Mouse (Mus musculus): ENCODE data around the gene Agap1. TPM values are rescaled to one million over a fixed set of nuclear protein-coding genes. Genes with fewer than 3 reads are reported as not detected.

Agap1 gene
- total RNA-seq, 2 experiments from 2014 or later, result 28.3 to 32.3 TPM

- intact Hi-C loops (cut with DNase I; ENCODE audit: low total_unique reads), result no loop called here
- no peak for DNase-seq
Measured at GRCm38 (mm10) chr1:89891400-89891799, 436.8 kb downstream of the Agap1 start.

DNA sequence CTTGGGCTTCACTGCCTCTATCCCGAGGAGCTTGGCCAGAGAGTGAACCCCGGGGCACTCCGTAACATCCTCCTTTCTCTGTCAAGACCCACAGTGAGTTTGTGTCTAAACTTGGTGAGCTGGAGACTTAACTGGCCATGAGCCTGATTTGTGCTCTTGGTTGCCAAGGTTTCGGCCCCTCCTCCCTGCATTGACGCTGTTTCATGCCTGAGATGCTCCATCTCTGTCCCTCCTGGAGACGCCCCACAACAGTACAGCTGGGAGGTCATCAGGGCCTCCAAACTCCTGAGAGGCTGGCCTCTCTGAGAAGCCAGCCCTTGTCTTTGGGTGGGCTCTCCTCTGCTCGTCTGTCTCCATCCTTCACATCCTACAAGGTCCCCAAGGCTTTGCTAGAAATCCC, 437.7 kb downstream of the Agap1 start:
- DNase-seq, result no peak
- intact Hi-C loops (cut with DNase I; ENCODE audit: low total_unique reads), result no loop called here

DNA sequence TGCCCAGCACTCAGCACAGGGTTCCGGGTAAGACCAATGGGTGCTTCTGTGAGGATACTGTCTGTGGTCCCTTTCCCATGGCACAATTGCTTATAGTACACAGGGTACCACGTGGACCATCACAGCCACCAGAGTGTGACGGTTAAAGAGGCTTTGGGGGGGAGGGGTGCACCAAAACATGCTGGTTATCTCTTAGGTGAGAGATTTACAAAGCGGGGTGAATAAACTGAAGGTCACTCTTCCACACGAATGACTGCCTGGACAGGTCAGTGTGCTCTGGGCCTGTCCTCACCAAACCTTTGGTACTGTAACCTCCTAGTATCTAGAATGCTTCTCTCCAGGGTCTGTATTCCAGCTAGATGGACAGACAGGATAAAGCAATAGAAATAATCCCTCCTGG, 441.2 kb downstream of the Agap1 start:
- DNase-seq, result no peak
- intact Hi-C loops (cut with DNase I; ENCODE audit: low total_unique reads), result no loop called here

DNA sequence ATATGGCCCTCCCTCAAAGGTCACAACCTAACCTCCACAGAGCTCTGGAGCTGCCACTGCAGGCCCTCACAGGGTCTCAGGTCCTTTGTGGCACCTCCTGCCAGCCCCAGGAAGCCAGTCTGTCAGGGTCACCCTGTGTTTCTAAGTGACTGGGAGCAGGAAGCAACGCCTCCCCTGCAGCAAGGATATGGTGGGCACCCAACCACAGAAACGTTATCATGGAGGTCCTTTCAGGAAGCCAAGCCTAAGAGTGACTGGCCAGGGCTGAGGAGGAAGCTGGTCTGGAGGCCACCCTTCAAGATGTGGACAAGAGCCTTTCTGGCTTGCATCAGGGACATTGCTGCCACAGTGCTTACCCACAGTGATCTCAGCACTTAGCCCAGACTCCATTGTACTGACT, 444.4 kb downstream of the Agap1 start:
- no peak for DNase-seq
- intact Hi-C loops (cut with DNase I; ENCODE audit: low total_unique reads), result no loop called here

- no peak for DNase-seq
- intact Hi-C loops (cut with DNase I; ENCODE audit: low total_unique reads), result no loop called here
Measured at GRCm38 (mm10) chr1:89899761-89900445, 445.3 kb downstream of the Agap1 start.

DNA sequence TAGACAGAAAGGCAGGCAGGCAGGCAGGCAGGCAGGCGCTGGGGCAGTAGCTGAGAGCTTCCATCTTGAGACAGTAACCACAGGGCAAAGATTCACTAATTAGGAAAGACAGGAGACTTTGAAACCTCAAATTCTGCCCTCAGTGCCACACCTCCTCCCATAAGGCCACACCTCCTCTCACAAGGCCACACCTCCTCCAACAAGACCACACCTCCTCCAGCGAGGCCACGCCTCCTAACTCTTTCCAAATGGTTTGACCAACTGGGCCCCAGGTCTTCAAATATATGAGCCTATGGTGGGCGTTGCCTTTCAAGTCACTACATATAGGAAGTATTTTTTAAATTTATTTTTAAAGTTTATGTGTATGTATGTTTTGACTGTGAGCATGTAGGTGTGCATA, 446.8 kb downstream of the Agap1 start:
- intact Hi-C loops (cut with DNase I; ENCODE audit: low total_unique reads), result no loop called here
- no peak for DNase-seq

- intact Hi-C loops (cut with DNase I; ENCODE audit: low total_unique reads), result no loop called here
Measured at GRCm38 (mm10) chr1:89902236-89902635, 447.6 kb downstream of the Agap1 start.

DNA sequence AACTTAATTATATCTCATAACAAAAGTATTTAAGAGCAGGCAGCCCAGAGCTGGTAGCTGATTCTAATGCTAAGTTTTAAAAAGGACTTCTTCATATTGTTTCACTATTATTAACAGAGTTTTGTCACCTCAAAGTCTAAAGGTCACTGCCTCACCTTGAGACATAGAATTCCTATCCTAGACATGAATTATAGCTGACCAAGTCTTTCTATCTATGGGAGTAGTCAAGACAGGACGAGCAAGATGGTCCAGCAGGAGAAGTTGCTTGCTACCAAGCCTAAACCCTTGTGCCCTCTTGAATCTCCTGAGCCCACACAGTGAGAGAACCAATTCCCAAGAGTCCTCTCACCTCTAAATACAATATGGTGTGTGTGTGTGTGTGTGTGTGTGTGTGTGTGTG, 448.0 kb downstream of the Agap1 start:
- DNase-seq, result no peak
- intact Hi-C loops (cut with DNase I; ENCODE audit: low total_unique reads), result no loop called here

More at GRCm38 (mm10) chr1:89902236-89902635, 447.6 kb downstream of the Agap1 start:
- no peak for DNase-seq

DNA sequence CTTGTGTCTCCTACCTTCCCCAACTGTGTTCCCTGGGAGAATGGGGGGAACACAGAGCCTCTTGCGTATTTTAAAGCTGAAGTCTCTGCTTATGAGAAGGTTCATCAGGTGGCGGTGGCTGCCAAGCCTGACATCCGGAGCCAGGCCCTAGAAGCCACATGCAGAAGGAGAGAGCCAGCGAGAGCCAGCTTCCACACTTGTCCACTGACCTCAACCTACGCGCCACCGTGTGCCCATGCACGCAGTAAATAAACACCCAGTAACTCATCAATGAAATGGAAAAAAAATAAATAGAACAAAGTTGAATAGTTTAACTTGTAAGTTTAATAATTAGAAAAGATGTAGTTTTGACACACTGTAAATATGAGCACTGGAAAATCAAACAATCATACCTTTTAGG, 455.2 kb downstream of the Agap1 start:
- no peak for DNase-seq
- intact Hi-C loops (cut with DNase I; ENCODE audit: low total_unique reads), result no loop called here

GRCm38 (mm10) chr1:89912392-89912791, 457.8 kb downstream of the Agap1 start:
- no peak for DNase-seq
- intact Hi-C loops (cut with DNase I; ENCODE audit: low total_unique reads), result no loop called here

DNA sequence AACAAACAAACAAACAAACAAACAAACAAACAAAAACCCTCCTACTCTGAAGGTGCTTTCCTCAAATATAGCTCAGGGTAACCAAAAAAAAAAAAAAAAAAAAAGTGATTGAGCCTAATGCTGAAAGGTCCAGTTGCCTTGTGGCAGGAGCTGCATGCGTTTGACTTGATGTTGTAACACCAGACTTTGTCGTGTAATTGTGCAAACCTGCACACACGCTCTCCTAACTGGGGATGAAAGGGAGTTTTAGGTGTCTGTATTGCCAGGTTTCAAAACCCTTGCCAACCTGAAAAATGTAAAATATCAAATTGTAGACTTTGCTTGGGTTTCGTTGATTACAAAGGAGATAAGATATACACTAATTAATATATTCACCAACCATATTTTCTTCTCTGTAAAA, 459.0 kb downstream of the Agap1 start:
- DNase-seq, result no peak
- intact Hi-C loops (cut with DNase I; ENCODE audit: low total_unique reads), result no loop called here

DNA sequence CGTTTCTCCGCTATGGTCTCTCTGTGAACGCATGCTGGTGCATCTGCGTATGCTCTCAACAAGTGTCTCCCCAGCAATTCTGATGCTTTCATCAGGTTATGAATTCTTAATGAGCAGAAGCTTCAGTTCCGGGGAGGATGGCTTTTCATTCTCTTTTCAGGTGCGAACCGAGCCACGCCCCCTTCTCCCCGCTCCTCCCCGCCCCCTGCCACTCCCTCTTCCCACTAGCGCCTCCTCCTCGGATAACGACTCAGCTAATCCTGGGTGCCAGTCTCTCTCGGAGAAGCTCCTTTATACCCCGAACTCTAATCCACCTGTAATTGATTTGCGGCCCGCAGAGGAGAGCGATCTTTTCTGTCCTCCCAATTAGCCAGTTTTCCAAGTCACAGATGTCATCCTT, 463.5 kb downstream of the Agap1 start:
- intact Hi-C loops (cut with DNase I; ENCODE audit: low total_unique reads), result no loop called here
- DNase-seq, result no peak

- no peak for DNase-seq
Measured at GRCm38 (mm10) chr1:89919206-89919605, 464.6 kb downstream of the Agap1 start.

GRCm38 (mm10) chr1:89921806-89922205, 467.2 kb downstream of the Agap1 start:
- intact Hi-C loops (cut with DNase I; ENCODE audit: low total_unique reads), result no loop called here
- no peak for DNase-seq

More at GRCm38 (mm10) chr1:89919206-89919605, 464.6 kb downstream of the Agap1 start:
- intact Hi-C loops (cut with DNase I; ENCODE audit: low total_unique reads), result no loop called here

DNA sequence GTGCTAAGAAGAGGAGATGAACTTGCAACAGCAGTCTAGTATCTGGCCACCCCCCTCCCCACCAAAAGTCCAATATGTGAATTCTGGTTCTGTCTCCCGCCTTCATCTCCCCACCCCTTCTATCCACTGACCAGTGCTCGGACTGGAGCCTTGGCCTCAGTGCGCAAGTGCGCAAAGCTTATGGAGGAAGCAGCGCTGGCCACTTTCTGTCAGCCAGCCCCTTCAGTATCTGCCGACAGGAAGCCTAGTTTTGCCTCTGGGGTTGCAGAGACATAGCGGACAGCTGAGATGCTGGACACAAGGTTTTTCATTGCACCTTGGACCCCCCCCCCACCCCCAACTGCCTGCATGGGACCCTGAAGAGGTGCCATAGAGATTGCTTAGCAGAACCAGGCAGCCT, 467.7 kb downstream of the Agap1 start:
- no peak for DNase-seq
- intact Hi-C loops (cut with DNase I; ENCODE audit: low total_unique reads), result no loop called here

DNA sequence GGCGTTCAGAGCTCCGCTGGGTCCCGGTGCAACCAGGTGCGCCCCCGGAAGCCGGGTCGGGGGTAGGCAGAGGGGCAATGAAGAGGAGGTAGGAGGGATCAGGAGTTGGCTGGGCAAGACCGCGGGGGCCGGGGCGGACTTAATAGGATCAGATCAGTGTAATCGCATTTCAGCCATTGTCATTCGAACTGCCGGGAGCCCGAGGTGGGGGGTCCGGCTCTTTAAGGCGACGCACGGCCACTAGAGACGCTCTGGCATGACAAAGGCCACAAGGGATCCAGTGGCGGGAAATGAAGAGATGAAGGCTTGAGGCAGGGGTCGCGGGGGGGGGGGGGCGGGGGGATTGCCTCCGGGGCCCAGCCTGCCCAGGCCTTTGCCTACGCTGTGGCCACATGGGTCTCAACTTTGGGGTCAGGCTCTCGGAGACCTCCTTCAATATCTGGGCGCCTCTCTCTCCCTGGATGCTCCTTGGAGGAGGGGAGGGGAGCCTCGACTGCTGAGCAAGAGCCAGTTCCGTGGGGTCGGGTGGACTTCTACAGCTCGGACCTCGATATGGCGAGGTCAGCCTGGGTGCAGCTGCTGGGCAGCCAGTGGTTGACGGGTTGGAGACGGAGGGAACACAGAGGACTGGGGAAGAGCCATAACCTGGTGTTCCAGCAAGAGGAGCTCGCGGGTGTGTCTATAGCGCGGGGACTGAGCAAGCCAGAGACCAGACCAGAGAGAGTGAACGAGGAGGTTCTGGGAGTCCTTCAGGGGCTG, 468.5 kb downstream of the Agap1 start:
- no peak for DNase-seq
- intact Hi-C loops (cut with DNase I; ENCODE audit: low total_unique reads), result no loop called here

DNA sequence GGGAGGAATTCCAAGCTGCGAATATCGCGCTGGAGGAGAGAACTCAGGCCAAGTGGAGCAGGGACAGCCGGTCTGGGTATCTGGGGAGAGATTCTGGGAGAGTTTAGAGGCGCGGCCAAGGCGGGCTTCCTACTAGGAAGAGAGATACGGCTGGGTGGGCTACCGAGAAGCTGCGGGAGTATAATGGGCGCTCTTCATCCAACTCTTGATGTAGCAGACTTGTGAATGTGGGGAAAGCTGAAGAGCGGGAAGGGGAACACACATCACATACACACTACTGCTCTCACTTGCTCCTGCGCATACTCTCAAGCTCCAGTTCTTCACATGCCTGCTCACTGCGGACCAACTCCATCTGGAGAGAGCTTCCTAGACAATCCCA, 469.0 kb downstream of the Agap1 start:
- intact Hi-C loops (cut with DNase I; ENCODE audit: low total_unique reads), result no loop called here
- DNase-seq, result no peak

DNA sequence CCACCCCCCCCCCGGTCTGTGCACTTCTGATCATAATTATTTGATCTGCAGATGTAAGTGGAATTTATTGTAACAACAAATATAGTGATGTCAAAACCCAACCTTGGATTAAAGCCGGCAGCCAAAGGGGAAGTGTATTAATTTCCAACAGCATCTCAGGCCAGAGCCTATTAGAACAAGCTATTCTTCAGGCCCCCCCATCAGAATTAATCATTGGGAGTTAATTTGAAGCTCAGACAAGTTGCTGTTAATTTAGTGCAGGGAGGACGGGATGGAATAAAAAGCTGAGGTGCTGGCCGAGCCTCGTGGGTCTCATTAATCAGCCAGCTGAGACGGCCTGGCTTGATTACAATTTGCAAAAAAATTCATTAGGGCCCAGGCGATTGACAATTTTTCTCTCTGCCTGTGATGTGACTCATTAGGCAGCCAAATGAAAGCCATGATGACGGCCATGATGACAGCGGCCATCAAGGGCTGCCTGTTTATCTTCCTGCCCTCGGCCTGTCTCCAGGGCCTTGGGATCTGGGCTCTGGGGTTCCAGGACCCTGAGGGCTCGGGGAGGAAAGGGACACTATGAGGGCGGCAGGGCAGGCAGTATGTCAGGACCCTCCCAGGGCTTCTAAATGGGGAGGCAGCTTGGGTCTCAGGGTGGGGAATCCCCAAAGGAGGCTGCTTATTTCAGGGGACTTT, 471.0 kb downstream of the Agap1 start:
- intact Hi-C loops (cut with DNase I; ENCODE audit: low total_unique reads), result no loop called here

GRCm38 (mm10) chr1:89926583-89927060, 472.0 kb downstream of the Agap1 start:
- no peak for DNase-seq
- intact Hi-C loops (cut with DNase I; ENCODE audit: low total_unique reads), result no loop called here

More for the DNA sequence above, 471.0 kb downstream of the Agap1 start:
- DNase-seq, result no peak

DNA sequence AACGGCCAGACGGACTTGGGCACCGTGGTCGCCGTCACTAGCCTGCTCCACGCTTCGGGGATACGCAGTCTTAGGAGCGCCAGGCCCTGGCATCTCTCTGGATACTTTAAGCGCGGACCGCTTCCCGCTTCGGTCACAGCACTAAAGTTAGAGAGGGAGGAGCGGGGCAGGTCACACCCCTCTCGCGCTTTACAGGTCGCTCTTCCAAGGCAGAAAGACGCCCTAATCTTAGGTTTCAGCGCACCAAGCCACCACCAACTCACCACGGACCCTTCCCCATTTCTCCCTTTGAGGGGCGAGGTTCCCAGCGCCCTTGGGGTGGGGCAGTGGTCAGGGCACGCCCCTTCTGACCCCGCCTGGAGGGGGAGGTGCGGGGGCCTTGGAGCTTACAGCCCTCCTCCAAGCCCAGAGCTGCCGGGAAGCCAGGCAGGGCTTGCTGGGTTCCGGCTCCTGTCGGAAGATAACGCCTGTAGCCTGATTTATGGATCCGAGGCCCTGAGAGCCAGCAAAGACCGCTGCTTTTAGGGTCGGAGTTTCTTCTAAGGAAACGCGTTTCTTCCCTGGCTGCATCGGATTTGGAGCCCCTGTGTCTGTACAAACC, 472.6 kb downstream of the Agap1 start:
- DNase-seq, result no peak
- intact Hi-C loops (cut with DNase I; ENCODE audit: low total_unique reads), result no loop called here
